Mouse (Mus musculus) stomach, postnatal 0 days (tissue): Measurements from ENCODE around the gene Tesmin. TPM values are rescaled to one million over a fixed set of nuclear protein-coding genes. Genes with fewer than 3 reads are reported as not detected.

Experiments used
- ATAC-seq: fragments of 200-750 bp; cut with Nextera tagmentation; 2 replicates; pipeline ENCODE4 v1.8.0; 2017; ENCODE audit not compliant: low FRiP score, low TSS enrichment
- DNase-seq: peaks from one replicate; pipeline ENCODE4 v3.0.0-alpha.2; 2016; ENCODE audit warnings: low spot score
- H3K27ac ChIP-seq: fragments of 300-500 bp; sonication (generic); replicated peaks from 2 replicates; pipeline ENCODE4 v1.5.1; 2014; ENCODE audit warnings: mild to moderate bottlenecking, control low read depth
- H3K27me3 ChIP-seq: fragments of 300-500 bp; sonication (generic); 2 replicates; pipeline ENCODE4 v1.6.1; 2014; ENCODE audit warnings: low read length; ENCODE audit not compliant: control insufficient read depth, insufficient read depth
- H3K36me3 ChIP-seq: fragments of 300-500 bp; sonication (generic); 2 replicates; pipeline ENCODE4 v1.6.1; 2014; ENCODE audit warnings: low read length, mixed read lengths; ENCODE audit not compliant: control insufficient read depth, insufficient read depth
- H3K4me1 ChIP-seq: fragments of 300-500 bp; sonication (generic); replicated peaks from 2 replicates; pipeline ENCODE4 v1.6.1; 2014; ENCODE audit warnings: antibody characterized with exemption; ENCODE audit not compliant: control insufficient read depth, insufficient read depth
- H3K4me2 ChIP-seq: fragments of 300-500 bp; sonication (generic); replicated peaks from 2 replicates; pipeline ENCODE4 v1.6.1; 2014; ENCODE audit warnings: low read depth, mild to moderate bottlenecking, control low read depth, moderate library complexity
- H3K4me3 ChIP-seq: fragments of 300-500 bp; sonication (generic); 2 replicates; pipeline ENCODE4 v1.5.1; 2014; ENCODE audit warnings: low read depth, low read length, control low read depth
- H3K9ac ChIP-seq: fragments of 300-500 bp; sonication (generic); 2 replicates; pipeline ENCODE4 v1.6.1; 2014; ENCODE audit warnings: mild to moderate bottlenecking, low read length, control low read depth, mixed read lengths
- H3K9me3 ChIP-seq: fragments of 300-500 bp; sonication (generic); 2 replicates; pipeline ENCODE4 v1.6.1; 2016; ENCODE audit warnings: low read length; ENCODE audit not compliant: control insufficient read depth
- CTCF ChIP-seq: IDR thresholded peaks from 2 replicates; pipeline ENCODE4 v1.5.1; 2016; ENCODE audit warnings: antibody characterized with exemption, low read depth, mild to moderate bottlenecking, moderate library complexity
- EP300 ChIP-seq: optimal IDR thresholded peaks from 2 replicates; pipeline ENCODE3; 2016; ENCODE audit warnings: antibody characterized with exemption
- WGBS: fragments of 180-500 bp; shearing (Covaris S2); extraction: QIAGEN DNeasy Blood & Tissue Kit; methylation state at CpG from one replicate; pipeline ENCODE4 v1.1.7; 2014; 5-methylcytosine and 5-hydroxymethylcytosine counted together
- polyA plus RNA-seq: library from polyadenylated mRNA; unstranded; fragments of >200 nt; fragmentation: Nextera tagmentation; extraction: Ambion mirVana; gene quantifications from 2 replicates; pipeline ENCODE4 v1.2.1, GENCODE M21; 2015

Gene Tesmin
- polyA plus RNA-seq, 1 experiment from 2014 or later = 0.34 TPM

DNA sequence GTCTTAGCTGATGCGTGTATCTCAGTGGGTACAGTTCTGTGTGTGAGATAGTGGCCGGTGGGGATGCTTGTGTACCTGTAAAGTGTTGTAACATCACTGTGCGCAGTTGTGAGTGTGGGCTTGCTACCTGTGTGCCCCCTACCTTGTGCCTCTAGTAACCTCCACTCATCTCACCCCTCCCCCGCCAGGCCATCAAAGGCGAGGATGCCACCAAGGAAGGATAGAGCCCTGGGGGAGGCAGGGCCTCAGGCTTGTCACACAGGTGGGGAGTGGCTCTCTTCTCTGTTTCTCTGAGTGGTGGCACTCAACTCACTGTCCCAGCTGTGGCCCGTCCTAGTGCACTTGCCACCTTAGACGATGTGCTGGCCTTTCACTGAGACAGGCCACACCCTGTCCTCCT, 42.4 kb downstream of the Tesmin start:
- no peak overlapping the region for H3K27ac ChIP-seq
- no peak for DNase-seq
- H3K4me2 ChIP-seq = no peak overlapping the region
- TF ChIP-seq EP300 (no peak), CTCF (no peak)
- no peak overlapping the region for H3K9ac ChIP-seq
- H3K27me3 ChIP-seq = no peaks in the 10 kb centered on the region
- no peaks in the 10 kb centered on the region for H3K36me3 ChIP-seq
- WGBS = 73% methylated on average over 7 of the region's 7 CpGs
- H3K9me3 ChIP-seq = no peaks in the 10 kb centered on the region
- no peaks in the 10 kb centered on the region for H3K4me1 ChIP-seq
- no peak overlapping the region for H3K4me3 ChIP-seq
- ATAC-seq = no peak

DNA sequence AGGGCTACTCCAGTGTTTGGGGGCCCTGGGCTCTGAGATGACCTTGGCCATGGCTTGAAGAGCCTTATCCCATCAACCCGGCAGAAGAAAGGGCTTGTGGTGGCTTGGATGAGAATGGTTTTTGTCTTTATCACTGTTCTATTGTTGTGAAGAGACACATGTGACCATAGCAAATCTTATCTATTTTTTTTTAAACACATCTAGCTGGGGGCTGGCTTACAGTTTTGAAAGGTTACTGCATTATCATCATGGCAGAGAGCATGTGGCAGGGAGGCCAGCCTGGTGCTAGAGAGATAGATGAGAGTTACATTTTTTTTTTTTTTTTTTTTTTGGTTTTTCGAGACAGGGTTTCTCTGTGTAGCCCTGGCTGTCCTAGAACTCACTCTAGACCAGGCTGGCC, 43.3 kb downstream of the Tesmin start:
- WGBS = 72% methylated on average over 1 of the region's 2 CpGs
- no peak overlapping the region for H3K4me2 ChIP-seq
- no peak for ATAC-seq

DNA sequence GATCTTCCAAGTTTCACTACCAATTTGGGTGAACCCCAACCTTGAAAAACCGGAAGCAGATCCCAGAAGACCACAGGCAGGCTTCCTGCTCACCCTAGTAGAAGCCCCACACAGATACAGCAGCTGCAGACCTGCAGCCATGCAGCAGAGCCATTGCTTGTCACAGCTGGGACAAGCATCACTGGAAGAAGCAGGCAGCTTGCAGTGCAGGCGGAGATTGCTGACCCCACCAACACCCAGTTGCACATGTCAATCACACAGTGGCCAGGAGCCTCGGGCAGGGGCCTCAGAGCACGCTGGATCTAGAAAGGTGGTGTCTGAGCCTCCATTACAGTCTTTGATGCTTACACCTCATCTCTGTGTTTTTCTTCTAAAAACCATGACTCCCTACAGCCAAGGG, 45.5 kb downstream of the Tesmin start:
- Histone ChIP-seq H3K9ac (no peak overlapping the region), H3K27me3 (no peaks in the 10 kb centered on the region), H3K4me1 (no peaks in the 10 kb centered on the region), H3K36me3 (no peaks in the 10 kb centered on the region), H3K27ac (no peak overlapping the region), H3K4me3 (no peak overlapping the region), H3K9me3 (no peaks in the 10 kb centered on the region), H3K4me2 (no peak overlapping the region)
- no peak for ATAC-seq
- 39% methylated on average over 4 of the region's 4 CpGs for WGBS
- DNase-seq = no peak
- TF ChIP-seq EP300 (no peak), CTCF (no peak)

More for the DNA sequence above, 43.3 kb downstream of the Tesmin start:
- no peak for DNase-seq
- no peaks in the 10 kb centered on the region for H3K4me1 ChIP-seq
- H3K27ac ChIP-seq = no peak overlapping the region
- no peaks in the 10 kb centered on the region for H3K36me3 ChIP-seq
- no peak overlapping the region for H3K4me3 ChIP-seq
- TF ChIP-seq EP300 = no peak
- TF ChIP-seq CTCF = no peak
- no peaks in the 10 kb centered on the region for H3K9me3 ChIP-seq
- no peaks in the 10 kb centered on the region for H3K27me3 ChIP-seq
- H3K9ac ChIP-seq = no peak overlapping the region

DNA sequence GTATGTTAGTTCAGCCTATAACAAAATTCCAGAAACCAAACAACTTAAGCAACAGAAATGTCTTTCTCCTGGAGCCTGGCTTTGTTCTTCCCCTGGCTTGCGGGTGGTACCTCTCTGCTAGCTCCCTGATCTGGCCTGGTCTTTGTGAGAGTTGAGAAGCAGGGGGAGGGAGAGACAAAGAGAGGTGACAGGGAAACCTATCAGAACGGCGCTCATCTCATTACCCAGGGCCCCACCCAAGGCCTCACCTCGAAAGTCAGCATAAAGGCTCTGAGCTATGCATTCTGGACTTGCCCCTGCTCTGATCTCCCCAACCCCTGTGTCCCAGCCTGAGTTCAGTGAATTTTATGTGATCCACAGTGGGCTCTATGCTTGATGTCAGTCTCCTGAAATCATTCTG, 46.0 kb downstream of the Tesmin start:
- WGBS = 30% methylated on average over 4 of the region's 4 CpGs
- H3K4me2 ChIP-seq = no peak overlapping the region
- no peaks in the 10 kb centered on the region for H3K36me3 ChIP-seq
- ATAC-seq (no peak), DNase-seq (no peak)
- no peak for TF ChIP-seq CTCF
- TF ChIP-seq EP300 = no peak
- H3K9ac ChIP-seq = no peak overlapping the region
- no peak overlapping the region for H3K27ac ChIP-seq
- no peaks in the 10 kb centered on the region for H3K27me3 ChIP-seq
- H3K9me3 ChIP-seq = no peaks in the 10 kb centered on the region
- no peaks in the 10 kb centered on the region for H3K4me1 ChIP-seq
- H3K4me3 ChIP-seq = no peak overlapping the region

DNA sequence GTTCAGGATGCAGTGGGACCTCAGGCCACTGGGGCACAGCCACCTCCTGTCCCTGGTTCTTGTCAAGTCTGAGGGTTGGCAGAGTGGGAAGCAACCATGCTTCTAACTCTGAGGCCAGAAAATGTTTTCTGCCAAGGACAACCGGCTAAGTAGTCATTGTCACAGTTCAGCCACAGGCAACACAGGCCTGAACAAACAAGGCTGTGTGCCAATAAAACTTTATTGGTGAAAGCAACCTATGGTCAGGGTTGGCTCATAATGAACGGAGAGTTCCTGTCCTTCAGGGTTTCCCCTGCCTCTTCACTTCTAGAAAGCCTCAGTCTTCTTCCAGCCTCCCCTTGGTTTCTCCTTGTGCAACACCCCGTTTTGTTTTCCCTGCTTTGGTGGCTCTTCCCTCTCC, 47.2 kb downstream of the Tesmin start:
- Histone ChIP-seq H3K27ac (no peak overlapping the region), H3K9ac (no peak overlapping the region), H3K4me3 (no peak overlapping the region), H3K27me3 (no peaks in the 10 kb centered on the region), H3K9me3 (no peaks in the 10 kb centered on the region), H3K4me1 (no peaks in the 10 kb centered on the region), H3K36me3 (no peaks in the 10 kb centered on the region), H3K4me2 (no peak overlapping the region)
- no peak for TF ChIP-seq CTCF
- TF ChIP-seq EP300 = no peak
- DNase-seq = no peak
- 70% methylated on average over 3 of the region's 3 CpGs for WGBS
- ATAC-seq = no peak

DNA sequence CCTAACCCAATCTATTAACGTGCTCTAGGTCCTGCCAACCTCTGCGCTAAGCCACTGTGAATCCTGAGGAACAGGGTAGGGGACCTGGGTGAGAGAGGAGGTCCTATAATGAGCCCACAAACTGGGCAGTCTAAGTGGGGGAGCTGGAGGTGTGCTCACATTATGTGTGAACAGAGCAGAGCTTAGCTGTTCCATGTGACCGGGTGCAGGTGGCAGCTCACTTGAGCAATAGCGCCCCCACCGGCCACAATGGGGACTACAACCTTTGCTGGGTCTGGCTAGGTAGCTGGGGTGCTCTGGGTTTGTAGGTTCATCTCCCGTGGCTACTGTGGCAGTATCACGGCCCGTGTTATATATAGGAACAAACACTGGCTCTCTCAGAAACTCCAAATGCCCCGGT, 48.2 kb downstream of the Tesmin start:
- TF ChIP-seq EP300 = no peak
- TF ChIP-seq CTCF = peak; percentile 66
- Histone ChIP-seq H3K4me1 (no peaks in the 10 kb centered on the region), H3K4me3 (no peak overlapping the region), H3K36me3 (no peaks in the 10 kb centered on the region), H3K27me3 (no peaks in the 10 kb centered on the region), H3K9me3 (no peaks in the 10 kb centered on the region), H3K9ac (no peak overlapping the region), H3K27ac (no peak overlapping the region), H3K4me2 (no peak overlapping the region)
- WGBS = 51% methylated on average over 9 of the region's 9 CpGs
- DNase-seq (peak; percentile 58), ATAC-seq (0 out of 2 replicates have a peak, but pooled peaks have one; percentile 43)
